13 mouse cellular contexts compared by ENCODE assay signal in the genomic region with DNA sequence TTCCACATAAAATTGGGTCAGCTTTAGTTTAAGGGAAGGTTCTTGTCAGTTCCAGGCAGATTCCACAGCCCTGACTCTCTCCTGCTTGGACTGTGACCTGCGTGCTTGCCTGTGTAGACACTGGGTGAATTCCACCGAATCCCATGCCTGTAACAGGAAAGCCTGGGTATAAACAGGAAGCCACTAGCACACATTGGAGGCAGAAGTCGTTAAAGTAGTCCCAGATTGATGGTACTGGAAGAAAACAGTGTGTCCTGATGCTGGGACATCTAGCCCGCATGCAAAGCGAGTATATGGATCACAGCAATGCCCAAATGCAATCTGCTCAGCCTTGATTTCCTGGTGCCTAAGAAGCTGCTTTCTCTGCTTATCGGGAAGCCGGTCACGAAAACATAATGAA.
DNase-seq lines count a peak whose midpoint lies in the region; ATAC-seq and TF ChIP-seq lines count a peak whose summit lies in the region.
"Had no signal": no experiment of that assay in that cellular context is flagged by ENCODE, and none has a peak within 500 bp of the region (broad histone marks: within the 10 kb centered on the region; RNA-seq: fewer than 3 reads in every experiment).

No protein-coding gene starts in this region.

- intact Hi-C loops in heart, postnatal 10 days (cut with DNase I), result no loop called here
- intact Hi-C loops in left cerebral cortex, adult 2 months (cut with DNase I), result no loop called here
- intact Hi-C loops in left cerebral cortex, postnatal 14 days (cut with DNase I), result no loop called here

- H3K27ac ChIP-seq in left cerebral cortex, adult 2 months, result peak overlapping the region; percentile 34; the same call in 1 of the 2 replicates
- H3K27ac ChIP-seq in stomach, postnatal 0 days (replicated peaks), result no peak overlapping the region

- no peaks in the 10 kb centered on the region for H3K36me3 ChIP-seq in stomach, postnatal 0 days (ENCODE audit: control insufficient read depth, insufficient read depth, low read length)

- H3K4me3 ChIP-seq in left cerebral cortex, adult 2 months, result no peak overlapping the region
- no peak overlapping the region for H3K4me3 ChIP-seq in stomach, postnatal 0 days (ENCODE audit: low read depth, low read length)
- H3K4me3 ChIP-seq: megakaryocyte, embryonic 14.5 days had no signal

- TF ChIP-seq EP300 in stomach, postnatal 0 days (optimal IDR thresholded peaks at IDR 0.05), result no peak

- no peaks in the 10 kb centered on the region for H3K9me3 ChIP-seq in stomach, postnatal 0 days (ENCODE audit: control insufficient read depth, low read length)
- H3K9me3 ChIP-seq: megakaryocyte, embryonic 14.5 days had no signal

- H3K9ac ChIP-seq in stomach, postnatal 0 days (ENCODE audit: low read length), result no peak overlapping the region

- ATAC-seq in stomach, postnatal 0 days (ENCODE audit: low FRiP score, low TSS enrichment), result no peak
- ATAC-seq: forebrain, embryonic 16.5 days had no signal

- WGBS in stomach, postnatal 0 days, result 71% methylated on average over 8 of the region's 8 CpGs

- DNase-seq in heart, adult 18-20 months, result peak; percentile 7 to 15
- no peak for DNase-seq in heart, postnatal 10 days
- no peak for DNase-seq in left cerebral cortex, adult 2 months (ENCODE audit: extremely low spot score in 1 of 2, low spot score in 2 of 2)
- DNase-seq in left cerebral cortex, postnatal 14 days (ENCODE audit: low spot score in 2 of 2), result no peak
- peak; percentile 20 to 69 for DNase-seq in kidney, postnatal 25 days
- DNase-seq in lung, postnatal 36 days, result peak; percentile 71
- DNase-seq in thymus, postnatal 25 days, result no peak
- no peak for DNase-seq in stomach, postnatal 0 days (ENCODE audit: low spot score)
- DNase-seq: cerebellum, adult 11-12 months; gastrocnemius, postnatal 36 days; liver had no signal

- no peak overlapping the region for H3K4me2 ChIP-seq in stomach, postnatal 0 days (replicated peaks; ENCODE audit: low read depth)

- no peak for TF ChIP-seq CTCF in left cerebral cortex, adult 2 months (IDR thresholded peaks at IDR 0.05)
- no peak for TF ChIP-seq CTCF in stomach, postnatal 0 days (IDR thresholded peaks at IDR 0.05; ENCODE audit: low read depth)

- H3K27me3 ChIP-seq in stomach, postnatal 0 days (ENCODE audit: control insufficient read depth, insufficient read depth, low read length), result no peaks in the 10 kb centered on the region

- H3K4me1 ChIP-seq in stomach, postnatal 0 days (replicated peaks; ENCODE audit: control insufficient read depth, insufficient read depth), result no peaks in the 10 kb centered on the region

Comparison
In these comparisons a context has a peak if more than half of its experiments do, and no peak if none do; other contexts are left out.
1. DNase-seq: peak in heart, adult 18-20 months (2 of 2), kidney, postnatal 25 days (2 of 2) and lung, postnatal 36 days (single experiment); none in heart, postnatal 10 days (0 of 2), left cerebral cortex, adult 2 months (0 of 2), left cerebral cortex, postnatal 14 days (0 of 2), thymus, postnatal 25 days (single experiment) and stomach, postnatal 0 days (single experiment).